Comparison of ENCODE assay signal across 8 mouse cellular contexts in genomic region chr6:121017436-121018031, GRCm38 (mm10).
DNase-seq lines count a peak whose midpoint lies in the region; ATAC-seq and TF ChIP-seq lines count a peak whose summit lies in the region.

No protein-coding gene starts in this region.

- H3K27ac ChIP-seq in intestine, postnatal 0 days (ENCODE audit: low read depth, low read length) = no peak overlapping the region
- peak overlapping the region; percentile 11; the same call in 1 of the 2 replicates for H3K27ac ChIP-seq in stomach, embryonic 16.5 days (ENCODE audit: low read length)

- no peaks in the 10 kb centered on the region for H3K9me3 ChIP-seq in intestine, postnatal 0 days (ENCODE audit: control insufficient read depth)
- no peaks in the 10 kb centered on the region for H3K9me3 ChIP-seq in stomach, embryonic 16.5 days (replicated peaks; ENCODE audit: control insufficient read depth, low read length)

- no peak for TF ChIP-seq CTCF in intestine, postnatal 0 days (IDR thresholded peaks at IDR 0.05; ENCODE audit: low read depth)

- no peak overlapping the region for H3K9ac ChIP-seq in intestine, postnatal 0 days (ENCODE audit: low read depth, low read length)
- H3K9ac ChIP-seq in stomach, embryonic 16.5 days (ENCODE audit: low read length) = no peak overlapping the region

- DNase-seq in urinary bladder, adult 18-20 months (ENCODE audit: low spot score in 2 of 2) = peak; percentile 50 to 77
- no peak for DNase-seq in urinary bladder, postnatal 4 days (ENCODE audit: low spot score in 2 of 2)
- peak; percentile 84 to 85 for DNase-seq in cerebellum, postnatal 25 days
- DNase-seq in right cerebral cortex, postnatal 10 days (ENCODE audit: low spot score in 2 of 2) = no peak
- DNase-seq in layer of hippocampus, adult 8-10 months (ENCODE audit: low spot score in 2 of 2) = no peak
- DNase-seq in embryo, embryonic 9.5 days (ENCODE audit: extremely low spot score) = no peak

- H3K4me3 ChIP-seq in intestine, postnatal 0 days (ENCODE audit: low read depth, low read length) = no peak overlapping the region
- no peak overlapping the region for H3K4me3 ChIP-seq in stomach, embryonic 16.5 days (replicated peaks; ENCODE audit: low read length)

- H3K36me3 ChIP-seq in intestine, postnatal 0 days (ENCODE audit: control insufficient read depth, insufficient read depth) = peaks cover 37% of the 10 kb centered on the region
- 0 out of 2 replicates have a peak, but pooled peaks cover 5% of the 10 kb centered on the region for H3K36me3 ChIP-seq in stomach, embryonic 16.5 days (ENCODE audit: control insufficient read depth, insufficient read depth, low read length)

- H3K4me2 ChIP-seq in intestine, postnatal 0 days (replicated peaks; ENCODE audit: low read depth) = no peak overlapping the region
- no peak overlapping the region for H3K4me2 ChIP-seq in stomach, embryonic 16.5 days (ENCODE audit: low read depth, low read length)

- 0 out of 2 replicates have a peak, but pooled peaks have one; percentile 43 for ATAC-seq in intestine, postnatal 0 days
- peak; percentile 63 for ATAC-seq in stomach, embryonic 16.5 days (ENCODE audit: insufficient read depth, low FRiP score)

- no peaks in the 10 kb centered on the region for H3K27me3 ChIP-seq in intestine, postnatal 0 days (replicated peaks; ENCODE audit: control insufficient read depth, insufficient read depth, low read length)
- no peaks in the 10 kb centered on the region for H3K27me3 ChIP-seq in stomach, embryonic 16.5 days (ENCODE audit: control insufficient read depth, insufficient read depth, low read length)

- no peaks in the 10 kb centered on the region for H3K4me1 ChIP-seq in intestine, postnatal 0 days (replicated peaks; ENCODE audit: control insufficient read depth, insufficient read depth, low read length)
- peaks cover 5% of the 10 kb centered on the region; the same call in 1 of the 2 replicates for H3K4me1 ChIP-seq in stomach, embryonic 16.5 days (ENCODE audit: control insufficient read depth, insufficient read depth, low read length)

- WGBS in intestine, postnatal 0 days = 41% methylated on average over 12 of the region's 12 CpGs
- WGBS in stomach, embryonic 16.5 days = 44% methylated on average over 12 of the region's 12 CpGs

Comparison
In these comparisons a context has a peak if more than half of its experiments do, and no peak if none do; other contexts are left out.
1. DNase-seq: peak in urinary bladder, adult 18-20 months (2 of 2) and cerebellum, postnatal 25 days (2 of 2); none in urinary bladder, postnatal 4 days (0 of 2), right cerebral cortex, postnatal 10 days (0 of 2), layer of hippocampus, adult 8-10 months (0 of 2) and embryo, embryonic 9.5 days (single experiment).